Comparison of ENCODE assay signal across 12 mouse cellular contexts in the genomic region with DNA sequence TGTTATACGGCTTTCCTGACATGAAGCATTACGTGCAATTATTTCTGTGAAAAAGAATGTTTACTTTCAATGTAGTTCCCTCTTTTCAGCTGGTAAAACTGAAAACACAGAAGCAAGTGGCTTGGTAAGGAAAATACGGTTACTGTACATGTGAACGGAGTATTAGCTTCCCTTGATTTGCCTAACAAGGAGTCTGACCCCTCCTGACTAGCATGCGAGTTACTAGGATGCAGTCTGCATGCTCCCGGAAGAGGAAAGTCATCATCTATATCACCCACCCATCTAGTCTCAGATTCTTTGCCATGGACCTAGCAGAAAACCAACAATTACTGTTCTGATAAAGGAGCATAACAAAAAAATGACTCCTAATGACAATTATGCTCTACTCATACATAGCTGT.
"Had no signal": no experiment of that assay in that cellular context is flagged by ENCODE, and none has a peak within 500 bp of the region (broad histone marks: within the 10 kb centered on the region; RNA-seq: fewer than 3 reads in every experiment).

No protein-coding gene starts in this region.

- H3K4me2 ChIP-seq: intestine, embryonic 15.5 days; limb, embryonic 13.5 days had no signal

- H3K9ac ChIP-seq: intestine, embryonic 15.5 days; limb, embryonic 13.5 days; liver, embryonic 14.5 days had no signal

- H3K4me3 ChIP-seq: intestine, embryonic 15.5 days; layer of hippocampus, adult 2 months; limb, embryonic 13.5 days had no signal

- H3K9me3 ChIP-seq: intestine, embryonic 15.5 days; limb, embryonic 13.5 days had no signal

- H3K4me1 ChIP-seq: intestine, embryonic 15.5 days; limb, embryonic 13.5 days had no signal

- ATAC-seq: intestine, embryonic 15.5 days had no signal

- DNase-seq: kidney, adult 18-20 months; kidney, postnatal 10 days; kidney, postnatal 4 days; left cerebral cortex, postnatal 4 days; lung, adult 18-20 months; right cerebral cortex, adult 18-20 months; right cerebral cortex, postnatal 25 days; thymus, postnatal 36 days had no signal

- H3K36me3 ChIP-seq: intestine, embryonic 15.5 days; limb, embryonic 13.5 days had no signal

- H3K27ac ChIP-seq: intestine, embryonic 15.5 days; layer of hippocampus, adult 2 months; limb, embryonic 13.5 days; liver, embryonic 14.5 days had no signal

- H3K27me3 ChIP-seq: intestine, embryonic 15.5 days; limb, embryonic 13.5 days had no signal
